Mouse (Mus musculus) limb, embryonic 14.5 days (tissue): Measurements from ENCODE around the gene Cdk17. TPM values are rescaled to one million over a fixed set of nuclear protein-coding genes. Genes with fewer than 3 reads are reported as not detected.

ENCODE experiments used
- ATAC-seq: fragments of 200-750 bp; cut with Nextera tagmentation; 2 replicates; pipeline ENCODE4 v1.8.0; 2017; ENCODE audit warnings: low read depth, moderate number of reproducible peaks, moderate TSS enrichment; ENCODE audit not compliant: low FRiP score
- DNase-seq: peaks from one replicate; pipeline ENCODE4 v3.0.0-alpha.2; 2015; ENCODE audit warnings: low spot score
- H3K27ac ChIP-seq: fragments of 300-500 bp; sonication (generic); replicated peaks from 2 replicates; pipeline ENCODE4 v1.5.1; 2014; ENCODE audit warnings: low read depth, mild to moderate bottlenecking, low read length, moderate library complexity, mixed read lengths
- H3K27me3 ChIP-seq: fragments of 300-500 bp; sonication (generic); 2 replicates; pipeline ENCODE4 v1.6.1; 2014; ENCODE audit warnings: low read length, mixed read lengths; ENCODE audit not compliant: control insufficient read depth, insufficient read depth
- H3K36me3 ChIP-seq: fragments of 300-500 bp; sonication (generic); 2 replicates; pipeline ENCODE4 v1.6.1; 2014; ENCODE audit warnings: mild to moderate bottlenecking, low read length, moderate library complexity, mixed read lengths; ENCODE audit not compliant: control insufficient read depth, insufficient read depth
- H3K4me1 ChIP-seq: fragments of 300-500 bp; sonication (generic); 2 replicates; pipeline ENCODE4 v1.6.1; 2014; ENCODE audit warnings: antibody characterized with exemption, low read length, mixed read lengths; ENCODE audit not compliant: control insufficient read depth, insufficient read depth
- H3K4me2 ChIP-seq: fragments of 300-500 bp; sonication (generic); replicated peaks from 2 replicates; pipeline ENCODE4 v1.6.1; 2014; ENCODE audit warnings: low read depth, mild to moderate bottlenecking, low read length, moderate library complexity; ENCODE audit not compliant: severe bottlenecking
- H3K4me3 ChIP-seq: fragments of 300-500 bp; sonication (generic); replicated peaks from 2 replicates; pipeline ENCODE4 v1.5.1; 2014; ENCODE audit warnings: low read length
- H3K9ac ChIP-seq: fragments of 300-500 bp; sonication (generic); 2 replicates; pipeline ENCODE4 v1.6.1; 2014; ENCODE audit warnings: mild to moderate bottlenecking, low read depth, low read length, moderate library complexity; ENCODE audit not compliant: severe bottlenecking
- H3K9me3 ChIP-seq: fragments of 300-500 bp; sonication (generic); 2 replicates; pipeline ENCODE4 v1.6.1; 2016; ENCODE audit warnings: low read length; ENCODE audit not compliant: control insufficient read depth
- POLR2A ChIP-seq: fragments of 200-500 bp; IDR thresholded peaks from 2 replicates; pipeline ENCODE4 v1.8.0; 2012; ENCODE audit warnings: inconsistent platforms, mild to moderate bottlenecking, moderate library complexity, borderline replicate concordance; ENCODE audit not compliant: insufficient read depth, insufficient read length; ENCODE audit errors: extremely low read depth
- WGBS: fragments of 180-500 bp; shearing (Covaris S2); extraction: QIAGEN DNeasy Blood & Tissue Kit; methylation state at CpG from one replicate; pipeline ENCODE4 v1.1.7; 2014; 5-methylcytosine and 5-hydroxymethylcytosine counted together
- polyA plus RNA-seq, 2 experiments: library from polyadenylated mRNA; depleted of rRNA in 1 of 2; stranded (reverse) in 1 of 2; unstranded in 1 of 2; fragments of >200 nt; fragmentation: Nextera tagmentation in 1 of 2; extraction: Ambion mirVana in 1 of 2; gene quantifications; 2 replicates each; pipeline versions ENCODE4 v1.2.1 to v1.2.3; 2012 to 2014

Cdk17 gene
- polyA plus RNA-seq, 2 experiments: 24.7 to 25.9 TPM

DNA sequence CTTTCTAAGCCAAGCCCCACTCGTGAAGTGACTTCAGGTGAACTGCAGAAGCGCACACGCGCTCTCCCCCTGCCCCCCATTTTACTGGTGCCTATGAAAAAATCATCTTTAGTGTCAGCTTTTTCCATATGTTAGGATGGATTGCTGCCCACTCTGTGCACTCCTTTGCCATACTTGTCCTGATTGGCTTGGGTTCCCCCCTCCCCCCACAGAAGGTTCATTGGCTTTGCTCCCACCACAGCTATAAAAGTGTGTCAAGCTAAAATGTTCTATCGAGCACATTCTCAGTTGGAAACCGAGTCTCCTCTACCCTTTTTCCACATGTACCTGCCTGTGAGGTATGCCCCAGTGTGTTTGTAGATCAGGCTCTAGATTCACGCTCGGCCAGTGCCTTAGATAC lies 90.8 kb downstream of the Cdk17 start:
- DNase-seq (no peak), ATAC-seq (no peak)
- peaks cover 63% of the 10 kb centered on the region for H3K36me3 ChIP-seq
- no peaks in the 10 kb centered on the region for H3K27me3 ChIP-seq
- H3K9ac ChIP-seq: no peak overlapping the region
- WGBS: 54% methylated on average over 8 of the region's 8 CpGs
- no peaks in the 10 kb centered on the region for H3K9me3 ChIP-seq
- H3K4me3 ChIP-seq: no peak overlapping the region
- TF ChIP-seq POLR2A: no peak
- H3K4me1 ChIP-seq: peaks cover 55% of the 10 kb centered on the region
- 0 out of 2 replicates have a peak overlapping the region, but pooled peaks have one; percentile 3 for H3K4me2 ChIP-seq
- peak overlapping the region; percentile 70; the same call in 1 of the 2 replicates for H3K27ac ChIP-seq

DNA sequence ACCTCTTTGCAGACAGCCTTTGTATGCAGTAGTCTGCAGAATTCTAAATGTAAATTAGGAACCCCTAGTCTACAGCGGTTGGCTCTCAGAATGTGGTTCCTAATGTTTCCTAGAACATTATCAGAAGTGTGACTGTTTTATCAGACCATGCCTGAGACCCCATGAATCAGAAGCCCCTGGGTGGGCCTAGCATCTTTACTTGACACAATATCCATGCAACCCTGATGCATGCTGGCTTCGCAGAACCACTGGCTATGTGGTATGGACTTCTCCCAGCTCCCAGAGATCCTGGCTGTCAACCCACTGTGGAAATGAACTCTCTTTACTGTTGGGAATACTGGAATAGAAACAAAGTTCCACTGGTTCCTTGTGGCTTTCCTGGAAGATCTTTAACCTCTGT lies 92.0 kb downstream of the Cdk17 start:
- H3K27me3 ChIP-seq: no peaks in the 10 kb centered on the region
- no peak overlapping the region for H3K4me2 ChIP-seq
- no peak for TF ChIP-seq POLR2A
- ATAC-seq (no peak), DNase-seq (no peak)
- H3K9ac ChIP-seq: no peak overlapping the region
- H3K27ac ChIP-seq: no peak overlapping the region
- H3K4me3 ChIP-seq: no peak overlapping the region
- 98% methylated on average over 2 of the region's 2 CpGs for WGBS
- H3K36me3 ChIP-seq: peaks cover 61% of the 10 kb centered on the region
- H3K4me1 ChIP-seq: peaks cover 57% of the 10 kb centered on the region
- H3K9me3 ChIP-seq: no peaks in the 10 kb centered on the region

DNA sequence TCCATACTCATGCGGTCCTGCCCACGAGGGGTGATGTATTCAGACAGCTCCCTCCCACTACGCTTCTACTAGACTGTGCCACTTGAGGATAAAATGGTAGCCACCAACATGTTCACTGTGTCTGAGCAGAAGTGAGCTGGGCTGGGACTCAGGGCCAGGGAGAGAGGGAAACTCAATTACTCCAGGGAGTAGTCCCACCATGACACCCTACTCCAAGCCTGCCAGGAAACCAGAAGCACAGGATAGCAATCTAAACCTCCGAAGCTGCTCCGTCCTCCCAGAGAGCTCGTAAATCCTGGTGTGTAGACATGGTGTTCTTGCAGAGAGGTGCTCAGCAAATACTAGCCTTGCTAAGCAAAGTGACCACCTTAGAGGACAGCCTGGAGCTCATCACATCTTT lies 92.5 kb downstream of the Cdk17 start:
- Histone ChIP-seq H3K36me3 (peaks cover 56% of the 10 kb centered on the region), H3K4me3 (no peak overlapping the region), H3K4me1 (peaks cover 52% of the 10 kb centered on the region), H3K9me3 (no peaks in the 10 kb centered on the region), H3K4me2 (no peak overlapping the region), H3K27me3 (no peaks in the 10 kb centered on the region), H3K9ac (no peak overlapping the region), H3K27ac (no peak overlapping the region)
- WGBS: 74% methylated on average over 6 of the region's 6 CpGs
- no peak for TF ChIP-seq POLR2A
- DNase-seq (no peak), ATAC-seq (no peak)

DNA sequence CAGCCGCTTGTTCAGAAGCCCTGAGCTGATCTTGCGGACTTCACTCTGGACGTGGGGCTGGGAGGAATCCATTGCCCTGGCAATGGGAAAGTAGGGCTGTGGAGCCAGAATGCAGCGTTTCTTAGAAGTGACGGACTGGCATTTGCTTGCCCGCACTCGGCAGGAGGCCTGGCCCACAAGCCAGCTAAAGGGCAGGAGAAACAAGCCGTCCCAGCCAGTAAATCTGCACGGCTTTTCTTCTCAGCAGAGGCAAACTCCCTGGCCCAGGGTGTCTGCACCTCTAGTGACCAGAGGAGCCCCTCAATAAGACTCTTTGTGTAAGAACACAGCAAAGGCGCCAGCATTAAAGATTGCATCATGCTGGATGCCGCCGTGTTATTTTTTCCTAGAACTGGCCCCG lies 94.6 kb downstream of the Cdk17 start:
- Histone ChIP-seq H3K4me2 (no peak overlapping the region), H3K9ac (no peak overlapping the region), H3K9me3 (no peaks in the 10 kb centered on the region), H3K27ac (peak overlapping the region; percentile 78), H3K36me3 (peaks cover 49% of the 10 kb centered on the region), H3K4me3 (no peak overlapping the region), H3K4me1 (peaks cover 39% of the 10 kb centered on the region), H3K27me3 (no peaks in the 10 kb centered on the region)
- ATAC-seq (peak; percentile 57), DNase-seq (peak; percentile 55)
- 39% methylated on average over 13 of the region's 13 CpGs for WGBS
- TF ChIP-seq POLR2A: no peak

DNA sequence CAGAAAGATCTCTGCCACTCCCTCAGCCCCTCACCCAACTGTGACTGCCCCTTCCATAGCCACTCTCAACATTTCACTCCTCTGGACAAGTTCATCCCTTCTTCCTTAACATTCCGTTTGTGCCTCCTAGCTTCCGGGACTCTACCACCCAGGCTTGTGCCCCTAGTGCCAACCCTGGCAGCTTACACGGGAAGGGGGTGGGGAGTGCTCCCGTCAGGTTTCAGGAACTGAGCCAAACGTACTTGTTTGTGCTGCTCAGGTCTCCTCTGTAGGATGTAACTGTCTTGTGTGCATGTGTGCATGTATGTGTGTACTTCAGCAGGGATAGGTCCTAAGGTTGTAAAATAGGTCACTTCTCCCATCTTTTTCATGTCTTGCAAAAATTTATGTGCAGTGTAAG lies 99.2 kb downstream of the Cdk17 start:
- TF ChIP-seq POLR2A: no peak
- Histone ChIP-seq H3K9ac (no peak overlapping the region), H3K4me2 (no peak overlapping the region), H3K27me3 (no peaks in the 10 kb centered on the region), H3K4me3 (no peak overlapping the region), H3K36me3 (peaks cover 40% of the 10 kb centered on the region), H3K27ac (no peak overlapping the region), H3K9me3 (no peaks in the 10 kb centered on the region), H3K4me1 (peaks cover 35% of the 10 kb centered on the region)
- 78% methylated on average over 5 of the region's 5 CpGs for WGBS
- DNase-seq: no peak
- ATAC-seq: no peak
